Mouse (Mus musculus) heart, adult 2 months (tissue): ENCODE measurements at regions not wholly inside any gene's neighbourhood (a gene's known extent, or its start where the extent isn't known, plus 50 kb on each side); places are given as distances from the start of the nearest gene placed in this dataset.

Experiments
- DNase-seq, 2 experiments: peaks; one replicate each; pipeline ENCODE4 v3.0.0; 2021
- H3K27ac ChIP-seq: fragments of 200-600 bp; 2 replicates; pipeline ENCODE4 v1.8.1; 2022
- H3K27me3 ChIP-seq: fragments of 200-500 bp; 2 replicates; pipeline ENCODE4 v1.6.1; 2012; ENCODE audit warnings: mild to moderate bottlenecking, low read length, inconsistent platforms, mixed read lengths; ENCODE audit not compliant: control insufficient read depth, insufficient read depth
- H3K36me3 ChIP-seq: fragments of 200-500 bp; 2 replicates; pipeline ENCODE4 v1.6.1; 2012; ENCODE audit warnings: low read length, inconsistent platforms; ENCODE audit not compliant: control insufficient read depth, insufficient read depth
- H3K4me1 ChIP-seq: fragments of 200-500 bp; 2 replicates; pipeline ENCODE4 v1.6.1; 2011; ENCODE audit warnings: low read length; ENCODE audit not compliant: control insufficient read depth, insufficient read depth
- H3K4me3 ChIP-seq: fragments of 200-600 bp; 2 replicates; pipeline ENCODE4 v1.8.1; 2022
- H3K79me2 ChIP-seq: fragments of 200-500 bp; replicated peaks from 2 replicates; pipeline ENCODE4 v1.6.1; 2012; ENCODE audit warnings: mild to moderate bottlenecking, inconsistent platforms, low read length, moderate library complexity, mixed read lengths; ENCODE audit not compliant: control insufficient read depth, insufficient read depth
- H3K9ac ChIP-seq: fragments of 200-500 bp; 2 replicates; pipeline ENCODE4 v1.6.1; 2012; ENCODE audit warnings: low read depth, mild to moderate bottlenecking, control low read depth, inconsistent platforms, low read length, mixed read lengths
- CTCF ChIP-seq: fragments of 200-600 bp; IDR thresholded peaks from 2 replicates; pipeline ENCODE4 v1.8.1; 2022; ENCODE audit warnings: antibody characterized with exemption, mild to moderate bottlenecking, moderate library complexity
- EP300 ChIP-seq: fragments of 200-500 bp; IDR thresholded peaks from 2 replicates; pipeline ENCODE4 v1.6.1; 2011; ENCODE audit warnings: low read depth, low read length, control low read depth; ENCODE audit not compliant: insufficient read depth
- POLR2A ChIP-seq: fragments of 200-500 bp; IDR thresholded peaks from 2 replicates; pipeline ENCODE4 v1.6.1; 2011; ENCODE audit warnings: mild to moderate bottlenecking, low read depth, low read length, control low read depth; ENCODE audit not compliant: insufficient read depth
- WGBS: fragments of 180-500 bp; shearing (Covaris S2); methylation state at CpG from one replicate; pipeline ENCODE4 v1.1.7; 2018; 5-methylcytosine and 5-hydroxymethylcytosine counted together
- intact Hi-C: fragments of 180-260 bp; cut with DNase I; formaldehyde crosslinking; loops from one replicate; pipeline ENCODE4 v1.15.1; 2025

DNA sequence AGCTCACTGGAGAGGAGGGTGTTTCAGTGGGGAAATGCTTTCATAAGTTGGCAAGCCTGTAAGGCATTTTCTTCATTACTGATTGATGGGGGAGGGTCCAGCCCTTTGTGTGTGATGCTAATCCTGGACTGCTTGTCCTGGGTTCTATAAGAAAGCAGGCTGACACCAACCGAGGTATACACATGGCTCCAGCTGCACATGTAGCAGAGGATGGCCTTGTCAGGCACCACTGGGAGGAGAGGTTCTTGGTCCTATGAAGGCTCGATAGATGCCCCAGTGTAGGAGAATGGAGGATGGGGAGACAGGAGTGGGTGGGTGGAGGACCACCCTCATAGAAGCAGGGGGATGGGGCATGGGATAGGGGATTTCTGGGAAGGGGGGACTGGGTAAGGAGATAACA is 151.0 kb downstream of the Fam173b start:
- intact Hi-C loops: no loop called here
- WGBS: 74% methylated on average over 2 of the region's 2 CpGs
- no peak for DNase-seq
- H3K9ac ChIP-seq: no peak overlapping the region
- H3K4me3 ChIP-seq: no peak overlapping the region
- H3K27me3 ChIP-seq: no peaks in the 10 kb centered on the region
- H3K36me3 ChIP-seq: no peaks in the 10 kb centered on the region
- no peaks in the 10 kb centered on the region for H3K4me1 ChIP-seq
- TF ChIP-seq EP300 (no peak), POLR2A (no peak)
- no peak overlapping the region for H3K27ac ChIP-seq
- H3K79me2 ChIP-seq: no peaks in the 10 kb centered on the region

DNA sequence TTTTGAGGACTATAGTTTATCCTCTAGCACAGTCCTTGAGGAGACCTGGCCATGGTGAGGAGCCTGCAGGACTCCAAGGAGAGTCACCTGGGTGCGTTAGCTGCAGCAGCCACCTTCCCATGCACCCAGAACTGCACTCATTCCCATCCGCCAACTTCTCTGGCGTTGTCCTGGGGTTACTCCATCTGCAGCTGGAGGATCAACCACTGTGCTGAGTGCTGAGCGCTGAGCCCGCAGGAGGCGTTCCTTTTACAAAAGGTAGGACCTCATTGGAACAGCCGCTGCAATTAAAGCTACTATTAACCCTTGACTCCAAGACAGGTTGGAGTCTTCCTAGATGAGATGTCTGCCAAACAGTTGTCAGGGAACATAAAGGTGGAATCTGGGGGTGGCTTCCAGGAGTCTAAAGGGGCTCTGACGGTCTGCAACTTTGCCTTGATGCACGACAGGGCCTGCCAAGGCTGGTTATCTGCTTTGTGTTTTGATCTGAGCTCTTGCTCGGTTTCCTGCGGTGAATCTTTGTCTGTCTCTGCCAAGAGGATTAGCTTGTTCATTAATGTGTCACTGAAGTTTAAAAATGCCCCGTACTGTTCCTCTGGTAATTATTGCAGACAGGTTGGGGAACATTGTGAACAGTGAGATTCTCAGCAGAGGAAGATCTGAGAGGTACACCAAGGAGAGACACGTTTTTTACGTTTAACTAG is 152.1 kb downstream of the Fam173b start:
- no peaks in the 10 kb centered on the region for H3K79me2 ChIP-seq
- H3K36me3 ChIP-seq: no peaks in the 10 kb centered on the region
- intact Hi-C loops: no loop called here
- TF ChIP-seq CTCF: no peak
- TF ChIP-seq POLR2A: no peak
- no peak for TF ChIP-seq EP300
- DNase-seq: no peak
- no peaks in the 10 kb centered on the region for H3K27me3 ChIP-seq
- no peak overlapping the region for H3K4me3 ChIP-seq
- no peak overlapping the region for H3K27ac ChIP-seq
- H3K4me1 ChIP-seq: no peaks in the 10 kb centered on the region
- no peak overlapping the region for H3K9ac ChIP-seq
- 47% methylated on average over 14 of the region's 14 CpGs for WGBS

DNA sequence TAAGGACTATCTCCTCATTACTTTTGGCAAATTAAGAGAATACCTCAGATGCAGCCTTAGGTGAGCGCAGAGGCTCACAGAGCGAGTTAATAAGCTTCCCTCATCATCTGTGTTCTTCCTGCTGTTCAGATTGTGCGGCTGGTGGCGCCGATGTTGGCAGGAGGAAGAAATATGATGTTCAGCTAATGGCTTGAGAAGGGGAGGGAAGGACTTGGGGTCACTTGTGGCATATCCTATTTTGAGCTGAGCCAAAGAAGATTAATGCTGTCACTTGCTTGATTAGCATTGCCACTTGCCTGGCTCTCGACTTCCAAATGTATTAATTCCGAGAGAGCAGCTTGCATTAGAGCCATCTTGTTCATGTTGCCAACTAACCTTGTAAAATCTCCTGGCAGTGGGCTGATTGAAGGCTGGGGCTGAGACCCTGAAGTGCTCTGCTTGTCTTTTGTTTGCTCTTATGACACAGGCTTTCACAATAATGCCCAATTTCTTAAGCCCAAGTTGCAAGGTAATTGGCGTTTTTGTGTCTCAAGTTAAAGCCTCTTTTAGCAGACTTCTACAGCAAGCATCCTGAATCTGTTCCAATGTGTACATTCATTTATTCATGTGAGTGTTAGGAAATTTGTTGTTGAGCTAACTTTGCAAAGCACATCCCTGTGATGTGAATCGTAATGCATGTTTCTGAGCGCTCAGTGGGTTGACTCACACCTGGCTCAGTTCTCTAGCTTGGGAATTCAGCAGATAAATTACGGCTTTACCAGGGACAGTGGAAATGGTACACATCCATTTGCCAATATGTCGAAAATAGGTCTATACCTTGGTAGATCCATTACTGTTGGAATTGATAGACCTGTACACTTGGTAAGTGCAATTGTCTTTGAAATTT is 167.6 kb downstream of the Fam173b start:
- no peaks in the 10 kb centered on the region for H3K36me3 ChIP-seq
- no peaks in the 10 kb centered on the region for H3K27me3 ChIP-seq
- H3K27ac ChIP-seq: no peak overlapping the region
- DNase-seq: no peak
- WGBS: 78% methylated on average over 12 of the region's 12 CpGs
- no peak overlapping the region for H3K4me3 ChIP-seq
- H3K4me1 ChIP-seq: no peaks in the 10 kb centered on the region
- H3K79me2 ChIP-seq: no peaks in the 10 kb centered on the region
- no peak for TF ChIP-seq CTCF
- no peak for TF ChIP-seq POLR2A
- TF ChIP-seq EP300: no peak
- intact Hi-C loops: no loop called here
- no peak overlapping the region for H3K9ac ChIP-seq

DNA sequence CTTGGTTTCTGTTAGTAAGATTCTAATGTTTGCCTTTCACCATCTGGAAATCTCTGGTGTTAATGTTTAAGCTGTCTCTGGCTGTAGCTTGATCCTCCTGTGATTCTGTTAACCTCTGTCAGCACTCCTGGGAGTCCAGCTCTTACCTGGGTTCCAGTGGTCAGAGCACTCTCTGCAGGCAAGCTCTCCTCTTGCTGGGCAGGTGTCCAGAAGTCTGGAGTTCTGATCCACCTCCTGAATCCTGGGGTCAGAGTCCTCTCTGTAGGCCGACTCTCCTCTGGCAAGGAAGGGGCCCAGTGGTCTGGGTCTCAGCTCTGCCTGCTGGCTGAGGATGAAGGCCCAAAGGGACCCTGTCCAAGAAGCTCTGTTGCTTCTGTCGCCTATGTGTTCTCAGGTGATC is 181.4 kb downstream of the Fam173b start:
- 76% methylated on average over 2 of the region's 2 CpGs for whole genome bisulfite sequencing
- no peak for DNase-seq
- Histone ChIP-seq H3K36me3 (no peaks in the 10 kb centered on the region), H3K9ac (no peak overlapping the region), H3K79me2 (no peaks in the 10 kb centered on the region), H3K27ac (no peak overlapping the region), H3K4me1 (no peaks in the 10 kb centered on the region), H3K27me3 (no peaks in the 10 kb centered on the region), H3K4me3 (no peak overlapping the region)
- intact Hi-C loops: no loop called here
- no peak for TF ChIP-seq POLR2A
- no peak for TF ChIP-seq CTCF
- no peak for TF ChIP-seq EP300

DNA sequence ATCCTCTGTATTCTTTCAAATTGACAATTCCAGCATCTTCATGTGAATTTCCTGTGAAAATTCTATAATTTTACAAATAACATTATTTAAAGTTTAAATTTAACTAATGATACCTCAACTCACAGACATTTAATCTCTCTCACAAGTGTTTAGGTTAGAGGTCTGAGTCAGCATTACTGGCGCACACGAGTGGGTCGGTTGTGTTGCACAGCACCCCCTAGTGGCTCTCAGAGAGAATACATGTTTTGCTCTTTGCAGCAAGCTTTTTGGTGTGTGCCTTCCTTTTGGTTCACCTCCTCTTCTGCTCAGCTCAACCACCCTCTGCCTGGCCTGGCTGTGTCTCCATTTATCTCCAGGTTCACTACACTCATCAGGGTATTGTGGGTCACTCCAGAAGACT is 183.4 kb downstream of the Fam173b start:
- Histone ChIP-seq H3K27ac (no peak overlapping the region), H3K27me3 (no peaks in the 10 kb centered on the region), H3K9ac (no peak overlapping the region), H3K36me3 (no peaks in the 10 kb centered on the region), H3K4me3 (no peak overlapping the region), H3K79me2 (no peaks in the 10 kb centered on the region), H3K4me1 (no peaks in the 10 kb centered on the region)
- 73% methylated on average over 3 of the region's 3 CpGs for WGBS
- no peak for DNase-seq
- intact Hi-C loops: no loop called here
- TF ChIP-seq EP300 (no peak), CTCF (peak; percentile 55)

DNA sequence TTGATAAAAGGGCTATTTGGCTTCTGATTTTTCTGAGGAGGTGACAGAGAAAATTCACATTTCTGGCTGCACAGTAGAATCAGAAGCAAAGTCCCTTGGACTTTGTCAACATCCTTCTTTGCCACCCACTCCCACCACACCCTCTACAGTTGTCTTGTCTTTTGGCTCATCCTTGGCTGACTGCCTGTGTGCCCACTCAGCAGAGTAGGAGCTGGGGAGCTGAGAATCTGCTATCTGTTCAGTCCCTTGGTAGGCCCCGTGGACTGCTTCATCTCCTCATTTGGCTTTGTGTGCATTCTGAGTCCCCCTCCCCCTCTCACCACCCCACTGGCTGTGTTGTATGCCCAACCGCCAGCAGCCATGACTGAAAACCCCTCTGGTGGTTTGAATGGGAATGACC is 197.2 kb downstream of the Fam173b start:
- TF ChIP-seq CTCF (no peak), POLR2A (no peak), EP300 (no peak)
- H3K27me3 ChIP-seq: no peaks in the 10 kb centered on the region
- 79% methylated on average over 2 of the region's 2 CpGs for WGBS
- no peaks in the 10 kb centered on the region for H3K4me1 ChIP-seq
- DNase-seq: no peak
- H3K27ac ChIP-seq: no peak overlapping the region
- H3K36me3 ChIP-seq: no peaks in the 10 kb centered on the region
- intact Hi-C loops: no loop called here
- H3K4me3 ChIP-seq: no peak overlapping the region
- no peaks in the 10 kb centered on the region for H3K79me2 ChIP-seq
- no peak overlapping the region for H3K9ac ChIP-seq
